Comparison of ENCODE assay signal across 16 mouse cellular contexts in genomic region chr5:12487926-12488325, GRCm38 (mm10).
"Had no signal": no experiment of that assay in that cellular context is flagged by ENCODE, and none has a peak within 500 bp of the region (broad histone marks: within the 10 kb centered on the region; RNA-seq: fewer than 3 reads in every experiment).

No protein-coding gene starts in this region.

- H3K9ac ChIP-seq: neural tube, embryonic 13.5 days; neural tube, embryonic 15.5 days; stomach, embryonic 15.5 days had no signal

- H3K36me3 ChIP-seq: neural tube, embryonic 13.5 days; neural tube, embryonic 15.5 days; stomach, embryonic 15.5 days had no signal

- H3K27ac ChIP-seq: neural tube, embryonic 13.5 days; neural tube, embryonic 15.5 days; stomach, embryonic 15.5 days; stomach, postnatal 0 days had no signal

- DNase-seq: retina, postnatal 1 day; right cerebral cortex, adult 18-20 months; right cerebral cortex, postnatal 14 days; right cerebral cortex, postnatal 25 days; right cerebral cortex, postnatal 4 days; spleen, adult 18-20 months; thymus, adult 18-20 months; thymus, adult 2 months; thymus, postnatal 14 days; thymus, postnatal 25 days; thymus, postnatal 36 days; thymus, postnatal 4 days had no signal

- H3K9me3 ChIP-seq: neural tube, embryonic 13.5 days; neural tube, embryonic 15.5 days; stomach, embryonic 15.5 days had no signal

- H3K4me2 ChIP-seq: neural tube, embryonic 13.5 days; neural tube, embryonic 15.5 days; stomach, embryonic 15.5 days had no signal

- H3K4me1 ChIP-seq: neural tube, embryonic 13.5 days; neural tube, embryonic 15.5 days; stomach, embryonic 15.5 days had no signal

- H3K4me3 ChIP-seq: neural tube, embryonic 13.5 days; neural tube, embryonic 15.5 days; stomach, embryonic 15.5 days had no signal

- H3K27me3 ChIP-seq: neural tube, embryonic 13.5 days; neural tube, embryonic 15.5 days; stomach, embryonic 15.5 days had no signal
